Mouse (Mus musculus): Measurements from ENCODE around the gene Il31.

DNA sequence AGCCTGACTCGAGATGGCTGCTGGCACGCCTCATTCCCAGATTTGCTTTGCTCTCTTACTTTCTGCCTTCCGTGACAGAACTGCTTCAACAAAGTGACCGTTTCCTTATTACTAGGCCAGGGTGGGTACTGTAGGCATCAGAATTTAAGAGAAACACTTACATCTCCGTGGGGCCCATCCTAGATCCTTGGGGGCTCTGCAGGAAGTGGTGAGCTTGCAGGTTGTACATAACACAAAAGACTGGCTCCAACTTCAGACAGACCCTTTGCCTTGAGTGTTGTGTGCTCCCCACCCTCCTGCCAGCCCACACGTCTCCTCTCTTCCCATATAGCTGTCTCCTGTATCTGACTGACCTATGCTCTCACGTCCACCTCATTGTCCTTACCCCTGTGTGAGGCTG lies 37.4 kb downstream of the Il31 start:
- no peak for TF ChIP-seq EP300 (IDR thresholded peaks at IDR 0.05; ENCODE audit: low read depth)
- no peak for TF ChIP-seq CTCF (IDR thresholded peaks at IDR 0.05; ENCODE audit: low read depth)
